Mouse (Mus musculus) erythroblast, embryonic 14.5 days (primary cell): ENCODE measurements around the gene Psmb1.

Experiments used
- GATA1 ChIP-seq: IDR thresholded peaks from 2 replicates; pipeline ENCODE4 v1.6.1; 2012; ENCODE audit warnings: low read length, inconsistent platforms, mixed read lengths
- TAL1 ChIP-seq: IDR thresholded peaks from 3 replicates; pipeline ENCODE4 v1.6.1; 2012; ENCODE audit warnings: low read length, inconsistent platforms, mixed read lengths

GRCm38 (mm10) chr17:15498753-15499113 is 818 bp downstream of the Psmb1 start:
- TF ChIP-seq GATA1 (no peak), TAL1 (no peak)
